Mouse (Mus musculus): ENCODE data around the gene Pdcd5.

Gene Pdcd5

DNA sequence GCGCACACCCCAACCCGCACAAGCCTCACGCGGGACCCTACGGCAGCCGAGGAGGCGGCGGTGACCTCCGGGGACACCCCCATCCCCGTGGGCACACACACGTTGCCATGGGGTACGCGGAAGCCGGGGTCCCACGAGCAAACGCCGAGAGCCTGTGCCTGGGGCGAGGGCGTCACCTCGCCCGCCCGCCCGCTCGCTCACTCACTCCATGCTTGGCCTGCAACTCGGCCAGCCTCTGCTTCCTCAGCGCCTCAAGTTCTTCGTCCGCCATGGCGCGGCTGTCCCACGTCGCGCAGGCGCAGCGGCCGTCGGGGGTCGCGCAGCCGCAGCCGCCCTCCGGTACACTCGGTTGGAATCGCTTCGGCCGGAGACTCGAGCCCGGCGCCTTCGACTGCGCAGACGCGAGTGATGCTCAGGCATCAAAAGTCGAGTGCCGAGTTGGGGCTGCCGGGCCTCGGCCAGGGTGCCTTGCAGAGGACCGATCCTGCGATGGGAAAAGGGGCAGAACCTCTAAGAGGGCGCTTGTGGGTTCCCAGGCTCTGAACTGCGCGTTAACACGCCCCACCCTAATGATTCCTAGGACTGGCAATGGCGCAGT, at the start of gene Pdcd5:
TSS of gene Pdcd5 (minus strand) at position 421 of the 598 bp plus-strand sequence.
- DNase-seq (ENCODE audit: low read depth) = peak; percentile 97

DNA sequence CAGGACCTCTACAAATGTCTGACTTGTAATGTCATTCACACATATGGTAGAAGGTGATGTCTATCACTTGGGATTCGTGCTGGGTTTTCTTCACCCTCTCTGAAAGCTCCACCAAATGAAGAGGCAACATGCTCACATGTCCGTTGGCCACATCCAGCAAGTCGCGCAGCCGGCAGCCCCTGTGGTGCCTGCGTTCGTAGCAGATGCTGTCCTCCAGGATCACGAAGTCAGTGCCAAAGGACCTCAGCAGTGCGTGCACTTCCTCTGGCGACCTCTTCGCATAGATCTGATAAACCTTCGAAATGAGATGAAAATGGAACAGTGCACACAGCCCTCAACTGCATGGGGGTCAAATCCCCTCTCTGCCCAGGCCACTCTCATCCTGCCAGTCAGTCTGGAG, 45.3 kb upstream of the Pdcd5 start:
- DNase-seq (ENCODE audit: low read depth) = no peak

DNA sequence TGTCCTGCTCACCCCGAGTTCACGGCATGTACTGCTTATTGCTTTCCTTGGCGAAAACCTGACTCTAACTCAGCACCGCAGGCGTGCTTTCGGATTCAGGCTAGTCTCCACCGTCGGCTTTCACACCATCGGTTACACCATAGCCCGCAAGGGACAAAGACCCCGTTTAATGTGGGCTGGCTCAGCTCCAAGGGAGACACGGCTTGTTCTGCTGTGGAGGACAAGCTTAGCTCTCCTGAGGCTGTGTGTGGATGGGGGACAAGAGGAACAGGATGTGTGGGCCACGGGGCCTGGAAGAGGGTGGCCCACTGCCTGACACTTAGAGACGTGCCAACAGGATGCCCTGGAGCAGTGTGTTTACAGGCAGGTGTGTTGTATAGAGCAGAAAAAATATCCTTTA, 44.8 kb upstream of the Pdcd5 start:
- no peak for DNase-seq (ENCODE audit: low read depth)

DNA sequence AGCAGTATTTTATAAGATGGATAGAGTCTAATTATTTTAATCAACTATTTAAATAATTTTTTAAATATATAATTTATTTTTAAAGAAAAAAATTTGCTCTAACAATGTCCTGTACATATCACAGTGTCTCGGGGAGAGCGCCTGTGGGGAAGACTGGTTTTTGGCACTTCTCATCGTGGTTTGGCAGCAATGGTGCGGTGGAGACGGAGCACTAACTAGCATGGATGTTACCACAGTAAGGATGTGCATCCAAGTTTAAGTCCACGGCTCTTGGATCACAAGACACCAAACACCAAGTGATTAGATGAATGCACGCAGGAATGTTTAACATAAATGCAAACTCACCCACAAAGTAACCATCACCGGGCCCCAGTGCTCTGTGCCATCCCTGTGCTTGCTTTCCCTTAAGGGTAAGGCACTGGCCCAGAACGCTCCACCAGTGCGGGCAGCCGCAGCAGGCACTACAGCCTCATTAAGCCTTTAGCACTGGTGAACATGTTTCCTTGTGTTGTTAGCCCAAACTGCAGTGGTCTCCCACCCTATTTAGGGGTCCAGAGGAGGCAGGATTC, 41.5 kb upstream of the Pdcd5 start:
- no peak for DNase-seq (ENCODE audit: low read depth)

DNA sequence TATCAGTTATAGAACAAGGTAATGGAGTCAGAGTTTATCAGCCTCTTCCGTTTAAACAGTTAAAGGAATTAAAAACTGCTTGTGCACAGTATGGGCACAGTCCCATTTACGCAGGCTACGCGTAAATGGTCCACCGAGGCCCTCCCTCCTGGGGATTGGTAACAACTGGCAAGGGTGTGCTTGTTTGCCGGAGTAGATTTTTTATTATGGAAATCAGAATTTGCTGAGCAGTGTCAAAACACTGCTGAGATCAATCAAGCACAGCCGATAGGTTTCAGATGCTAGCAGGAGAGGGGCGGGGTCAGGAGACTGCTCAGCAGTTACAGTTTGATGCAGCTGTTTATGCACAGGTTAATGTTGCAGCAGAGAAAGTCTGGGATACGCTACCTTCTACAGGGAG, 41.0 kb upstream of the Pdcd5 start:
- no peak for DNase-seq (ENCODE audit: low read depth)

DNA sequence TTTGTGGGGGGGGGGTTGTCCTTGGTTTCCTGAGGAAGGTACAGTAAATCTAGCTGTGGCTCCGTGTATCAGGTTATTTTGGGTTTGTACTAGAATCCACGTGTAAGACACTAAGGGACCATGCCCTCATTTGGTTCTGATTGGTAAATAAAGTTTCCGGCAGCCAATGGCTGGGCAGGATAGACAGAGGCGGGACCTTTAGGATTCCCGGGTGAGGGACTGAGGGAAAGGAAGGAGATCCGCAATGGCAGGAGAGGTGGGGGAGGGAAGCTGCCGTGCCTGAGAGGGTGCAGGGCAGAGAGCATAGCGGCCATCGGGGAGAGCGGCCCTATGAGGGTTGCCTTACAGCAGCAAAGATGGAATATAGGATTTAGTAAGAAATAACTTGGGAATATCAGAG, 39.9 kb upstream of the Pdcd5 start:
- no peak for DNase-seq (ENCODE audit: low read depth)

DNA sequence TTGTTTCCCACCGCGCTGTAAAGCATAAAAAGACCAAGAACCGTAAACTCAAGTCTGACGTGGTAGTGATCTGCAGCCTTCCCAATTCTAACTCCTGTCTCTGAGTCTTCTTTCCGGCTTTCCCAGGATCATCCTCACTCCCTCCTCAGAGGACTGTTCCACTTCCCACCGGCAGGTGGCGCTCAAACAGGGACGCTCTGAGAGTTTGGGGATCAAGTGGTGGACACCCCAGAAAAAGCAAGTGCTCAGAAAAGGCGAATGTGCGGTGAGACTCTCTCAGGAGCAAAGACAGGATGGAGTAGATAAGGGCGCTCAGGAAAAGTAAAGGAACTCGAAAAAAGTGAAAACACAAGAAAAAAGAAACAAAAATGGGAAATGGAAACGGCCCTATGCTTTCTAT, 39.4 kb upstream of the Pdcd5 start:
- DNase-seq (ENCODE audit: low read depth) = peak; percentile 39

DNA sequence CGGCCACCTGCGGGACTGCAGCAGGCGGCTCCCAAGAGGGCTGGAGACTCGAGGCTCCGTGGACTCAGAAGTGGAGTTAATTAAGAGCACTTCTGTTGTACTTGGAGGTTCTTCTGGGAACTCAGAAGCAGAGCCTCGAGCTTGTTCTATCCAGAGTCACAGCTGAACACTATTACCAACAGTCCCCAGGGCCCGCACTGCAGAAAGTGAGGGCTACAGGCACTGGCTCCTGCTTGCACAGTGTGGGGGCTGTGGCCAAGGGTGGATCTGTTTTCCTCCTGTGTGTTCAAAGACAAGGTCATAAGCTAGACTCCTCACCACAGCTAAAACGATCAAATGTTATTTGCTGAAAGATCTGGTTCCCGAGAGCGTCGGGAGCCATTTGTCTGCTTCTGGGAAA, 38.9 kb upstream of the Pdcd5 start:
- no peak for DNase-seq (ENCODE audit: low read depth)

DNA sequence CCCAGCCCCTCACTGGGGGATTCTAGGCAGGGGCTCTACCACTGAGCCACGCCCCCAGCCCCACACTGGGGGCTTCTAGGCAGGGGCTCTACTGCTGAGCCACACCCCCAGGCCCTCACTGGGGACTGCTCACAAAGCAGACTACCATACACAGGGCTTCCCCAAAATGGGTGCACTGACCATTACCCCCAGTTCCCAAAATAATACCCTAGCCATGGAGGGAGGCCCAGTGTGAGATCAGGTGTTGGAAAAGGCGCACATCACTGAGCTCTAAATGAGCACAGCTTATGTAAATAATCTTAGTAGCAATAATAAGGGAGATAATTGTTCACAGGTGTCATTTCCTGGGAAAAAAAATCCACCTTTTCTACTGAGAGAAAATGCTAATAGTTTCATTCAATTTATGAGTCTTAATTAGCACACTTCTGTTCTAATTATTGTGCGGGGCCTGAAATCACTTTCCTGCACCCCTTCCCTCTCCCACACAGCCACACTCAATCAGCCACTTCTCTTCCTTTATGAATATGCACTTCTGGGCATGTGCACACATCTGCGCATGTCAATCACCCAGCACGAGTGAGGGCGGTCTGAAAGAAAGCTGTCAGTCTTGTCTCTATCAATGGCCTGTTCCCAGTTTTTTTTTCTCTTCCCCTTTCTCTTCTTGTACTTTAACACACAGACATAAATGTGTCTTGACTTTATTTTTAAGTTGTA, 36.2 kb upstream of the Pdcd5 start:
- no peak for DNase-seq (ENCODE audit: low read depth)

DNA sequence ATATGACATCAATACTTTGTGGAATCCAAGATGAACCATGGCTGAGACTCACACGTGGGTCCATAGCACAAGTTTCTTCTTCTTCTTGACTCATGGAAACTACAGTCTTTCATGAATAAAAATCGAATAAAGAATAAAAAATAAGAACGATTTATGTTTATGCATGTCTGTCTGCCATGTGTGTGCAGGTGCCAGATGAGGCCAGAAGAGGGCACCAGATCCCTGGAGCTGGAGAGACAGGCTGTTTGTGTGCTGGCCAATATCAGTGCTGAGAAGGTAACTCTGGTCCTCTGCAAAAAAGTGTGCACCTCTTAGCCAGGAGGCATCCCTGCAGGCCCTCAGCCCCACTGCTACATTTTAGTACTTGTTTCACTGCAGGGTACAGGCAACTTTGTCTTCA, 34.2 kb upstream of the Pdcd5 start:
- no peak for DNase-seq (ENCODE audit: low read depth)

DNA sequence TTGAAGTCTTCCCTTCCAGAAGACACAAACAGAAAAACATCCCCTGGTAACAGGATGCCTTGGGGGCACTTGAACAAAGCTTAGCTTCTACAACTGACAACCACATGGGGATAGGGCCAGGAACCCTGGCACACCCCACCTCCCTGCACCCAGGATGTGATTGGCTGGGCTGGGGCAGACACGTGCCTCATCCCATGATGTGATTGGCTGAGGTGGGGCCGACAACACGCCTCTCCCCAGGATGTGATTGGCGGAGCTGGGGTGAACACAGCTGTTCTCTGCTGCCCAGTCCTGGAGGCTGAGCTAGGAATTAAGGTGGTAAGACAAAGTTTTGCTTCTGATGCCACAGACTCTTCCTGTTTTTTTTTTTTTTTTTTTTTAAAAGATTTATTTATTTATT, 31.7 kb upstream of the Pdcd5 start:
- no peak for DNase-seq (ENCODE audit: low read depth)

DNA sequence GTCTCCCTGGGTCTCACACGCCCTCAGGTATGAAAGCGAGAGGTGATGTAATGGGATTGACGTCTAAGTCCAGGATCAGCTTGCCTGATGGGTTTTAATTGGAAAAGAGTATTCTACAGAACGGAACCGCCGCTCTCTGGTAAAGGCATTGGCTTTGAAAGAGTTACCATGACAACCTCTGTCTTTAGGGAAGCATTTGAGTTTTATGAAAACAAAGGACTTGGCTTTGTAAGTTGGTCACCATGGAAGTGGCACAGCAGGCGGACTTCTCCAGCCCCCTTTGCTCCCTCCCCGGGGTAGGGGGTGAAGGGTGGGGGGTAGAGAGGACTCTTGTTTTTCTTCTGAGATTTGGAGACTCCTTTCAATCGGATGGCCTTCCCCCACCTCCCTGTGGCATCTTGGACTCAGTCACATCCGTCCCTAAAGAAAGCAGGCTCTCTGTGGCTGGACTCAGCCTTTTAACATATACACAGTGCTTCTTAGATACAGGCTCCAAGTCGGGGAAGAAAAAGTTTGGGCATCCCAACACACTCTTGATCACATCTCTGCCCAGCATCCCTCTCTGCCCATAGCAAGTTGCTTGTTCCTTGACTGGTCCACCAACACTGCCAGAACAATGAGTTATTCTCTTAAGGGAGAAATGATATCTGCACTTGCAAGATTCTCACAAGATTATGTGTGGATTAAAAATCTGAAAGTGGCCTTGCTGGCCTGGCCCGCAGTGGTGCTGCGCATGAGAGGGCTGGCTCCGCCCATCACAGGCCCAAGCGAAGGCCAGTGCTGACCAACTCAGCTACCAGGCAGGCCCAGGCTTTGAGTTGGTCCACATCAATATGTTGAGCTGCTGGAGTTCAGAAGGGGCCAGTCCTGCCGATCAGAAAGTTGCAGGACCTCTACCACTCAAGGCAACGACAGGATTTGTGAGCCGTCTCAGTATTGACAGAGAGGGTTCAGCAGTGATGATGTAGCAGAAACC, 21.0 kb upstream of the Pdcd5 start:
- no peak for DNase-seq (ENCODE audit: low read depth)

DNA sequence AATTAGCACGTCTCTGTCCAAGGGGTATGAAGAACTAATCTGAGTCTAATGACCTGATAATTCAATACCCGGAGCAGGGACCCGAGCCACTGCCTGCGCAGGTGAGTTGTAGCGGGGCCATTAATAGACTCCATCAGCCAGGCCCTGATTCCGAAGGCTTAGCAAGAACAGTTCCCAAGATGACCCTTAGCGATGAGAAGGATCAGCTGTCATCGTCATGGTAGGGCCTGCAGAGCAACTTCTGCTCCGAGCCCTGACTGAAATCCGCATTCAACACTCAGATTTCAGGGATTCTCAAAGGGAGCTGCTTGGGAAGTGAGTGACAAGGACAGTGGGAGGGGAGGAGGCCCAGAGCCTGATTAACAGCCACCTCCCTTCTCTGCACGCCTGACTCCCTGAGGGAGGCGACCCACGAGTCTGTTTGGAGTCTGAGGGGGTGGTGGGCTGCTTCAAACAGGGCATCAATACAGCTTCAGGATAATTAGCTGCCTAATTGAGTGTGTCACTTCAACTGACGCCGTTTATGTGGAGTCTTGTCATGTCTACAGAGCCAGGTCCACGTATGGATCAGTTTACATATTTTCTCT, 16.6 kb upstream of the Pdcd5 start:
- DNase-seq (ENCODE audit: low read depth) = no peak

DNA sequence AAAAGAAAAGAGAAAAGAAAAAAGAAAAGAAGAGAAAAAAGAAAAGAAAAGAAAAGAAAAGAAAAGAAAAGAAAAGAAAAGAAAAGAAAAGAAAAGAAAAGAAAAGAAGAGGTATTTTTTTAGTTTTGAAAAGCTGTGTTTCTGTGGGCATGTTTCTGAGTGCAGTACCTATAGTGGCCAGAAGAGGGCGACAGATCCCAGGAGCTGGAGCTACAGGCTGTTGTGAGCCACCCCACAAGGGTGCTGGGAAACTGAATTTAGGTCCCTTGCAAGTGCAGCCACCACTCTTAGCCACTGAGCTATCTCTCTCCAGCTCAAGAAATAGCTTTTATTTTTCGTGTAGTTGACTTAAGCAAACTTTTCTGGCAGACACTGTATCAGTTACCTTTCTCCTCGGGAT, 11.9 kb upstream of the Pdcd5 start:
- DNase-seq (ENCODE audit: low read depth) = peak; percentile 65

DNA sequence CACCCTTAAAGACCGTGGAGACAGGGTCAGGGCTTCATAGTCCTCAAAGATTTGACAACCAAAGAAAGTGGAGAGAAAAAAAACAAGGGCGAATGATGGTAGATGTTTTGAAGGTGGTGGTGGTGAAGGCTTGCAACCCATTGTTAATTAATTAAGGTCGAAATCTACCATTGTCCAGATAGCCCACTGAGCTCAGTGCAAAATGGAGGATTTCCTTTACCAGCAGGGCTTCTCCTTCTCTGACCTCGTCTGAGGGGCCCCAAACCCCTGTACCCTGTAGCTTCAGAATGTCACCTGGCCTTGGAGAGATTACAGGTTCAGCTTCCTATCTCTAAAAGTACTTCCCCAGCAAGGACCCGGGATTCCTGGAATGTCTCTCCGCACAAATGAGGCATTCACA, 10.5 kb upstream of the Pdcd5 start:
- DNase-seq (ENCODE audit: low read depth) = no peak

DNA sequence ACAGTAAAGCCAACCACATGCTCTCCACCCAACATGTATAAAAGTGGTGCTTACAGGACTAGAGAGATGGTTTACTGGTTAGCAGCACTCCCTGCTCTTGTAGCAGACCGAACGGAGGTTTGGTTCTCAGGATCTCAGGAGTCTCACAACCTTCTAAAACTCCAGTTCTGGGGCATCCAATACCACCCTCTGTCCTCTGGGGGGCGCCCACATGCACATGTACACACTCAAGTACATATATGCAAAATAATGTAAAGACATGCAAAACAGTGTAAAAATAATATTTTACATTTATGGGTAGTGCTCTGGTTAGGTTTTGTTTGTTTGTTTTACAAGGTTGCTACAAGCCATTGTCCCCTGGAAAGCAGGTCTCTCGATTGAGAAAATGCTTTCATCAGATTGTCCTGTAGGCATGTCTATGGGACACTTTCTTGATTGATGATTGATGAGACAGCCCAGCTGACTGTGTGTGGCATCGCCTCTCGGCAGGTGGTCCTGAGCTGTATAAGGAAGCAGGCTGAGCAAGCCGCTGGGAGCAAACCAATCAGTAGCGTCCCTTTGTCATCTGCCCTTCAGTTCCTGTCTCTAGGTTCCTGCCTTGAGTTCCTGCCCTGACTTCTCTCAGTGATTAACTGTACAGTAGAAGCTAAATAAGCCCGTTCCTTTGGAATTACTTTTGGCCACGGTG, 4.4 kb upstream of the Pdcd5 start:
- peak; percentile 42 for DNase-seq (ENCODE audit: low read depth)

DNA sequence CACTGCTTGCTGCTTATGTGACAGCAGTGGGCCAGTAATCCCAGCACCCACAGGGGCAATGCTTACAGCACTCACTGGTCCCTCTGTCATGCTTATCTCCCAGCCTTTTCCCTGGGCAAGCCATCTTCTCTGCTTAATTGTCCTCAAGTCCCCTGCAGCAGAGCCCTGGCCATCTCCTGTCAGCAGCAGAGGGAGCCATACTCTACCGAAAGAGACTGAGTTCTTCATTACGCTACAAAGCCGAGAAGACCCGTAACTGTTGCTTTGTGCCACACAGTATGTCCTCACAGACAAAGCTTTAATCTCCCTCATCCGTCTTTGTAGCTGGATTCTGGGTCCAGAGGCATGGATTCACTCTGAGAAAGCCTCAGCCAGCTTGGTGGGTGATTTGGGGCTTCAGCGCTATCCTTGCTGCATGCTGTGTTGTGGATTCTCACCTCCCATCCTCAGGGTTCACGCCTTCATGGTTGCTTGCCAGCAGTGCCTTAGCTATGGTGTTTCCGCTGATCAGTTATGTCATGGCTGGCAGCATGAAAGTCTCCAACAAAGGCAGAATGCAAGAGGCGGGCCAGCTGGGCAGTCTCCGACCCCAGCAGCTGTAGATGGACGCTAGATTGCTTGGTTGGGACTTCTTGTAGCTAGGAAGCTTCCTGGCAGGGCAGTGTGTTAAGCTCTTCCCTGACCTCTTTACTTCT, 3.5 kb upstream of the Pdcd5 start:
- DNase-seq (ENCODE audit: low read depth) = no peak

DNA sequence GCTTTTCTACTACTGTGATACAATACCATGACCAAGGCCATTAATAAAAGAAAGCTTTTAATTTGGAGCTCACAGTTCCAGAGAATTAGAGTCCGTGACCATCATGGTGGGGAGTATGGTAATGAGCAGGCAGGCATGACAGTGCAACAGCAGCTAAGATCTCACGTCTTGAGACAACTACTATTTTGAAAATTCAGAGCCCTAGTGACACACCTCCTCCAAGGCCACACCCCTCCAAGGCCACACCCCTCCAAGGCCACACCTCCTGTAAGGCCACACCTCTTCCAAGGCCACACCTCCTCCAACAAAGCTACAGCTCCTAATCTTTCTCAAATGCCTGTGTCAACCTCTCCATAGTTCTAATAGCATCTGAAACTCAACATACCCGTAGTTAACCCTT, 1.8 kb upstream of the Pdcd5 start:
- DNase-seq (ENCODE audit: low read depth) = peak; percentile 59

DNA sequence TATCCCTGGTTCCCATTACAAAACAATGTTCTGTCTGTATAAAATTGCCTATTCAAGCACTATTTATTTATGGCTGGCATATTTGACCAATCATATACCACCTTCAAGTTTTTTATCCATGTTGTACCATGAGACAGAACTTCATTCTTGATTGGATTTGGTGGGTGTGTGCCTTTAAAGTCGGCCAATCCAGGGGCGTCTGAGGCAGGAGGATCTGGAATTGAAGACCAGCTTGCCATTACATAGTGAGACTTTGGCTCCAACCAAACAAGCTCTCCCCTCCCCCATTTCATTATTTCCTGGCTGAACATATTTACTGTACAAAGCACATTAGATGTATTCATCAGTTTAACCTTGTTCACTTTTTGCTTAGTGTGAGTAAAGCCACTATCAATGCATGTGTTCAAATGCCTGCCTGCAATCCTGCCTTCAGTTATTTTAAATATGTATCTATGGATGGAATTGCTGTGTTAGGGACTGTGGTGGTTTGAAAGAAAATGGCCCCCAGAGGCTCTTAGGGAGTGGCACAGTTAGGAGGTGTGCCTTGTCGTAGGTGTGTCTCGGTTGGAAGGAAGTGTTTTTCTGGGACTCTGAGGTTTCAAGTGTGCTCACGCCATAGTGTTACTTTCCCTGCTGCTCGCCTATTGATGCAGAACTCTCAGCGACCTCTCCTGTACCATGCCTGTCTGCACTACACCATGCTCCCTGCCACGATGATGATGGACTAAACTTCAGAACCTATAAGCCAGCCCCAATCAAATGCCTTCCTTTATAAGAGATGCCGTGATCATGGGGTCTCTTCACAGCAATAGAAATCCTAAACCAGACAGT, 1.1 kb upstream of the Pdcd5 start:
- no peak for DNase-seq (ENCODE audit: low read depth)

All from naive thymus-derived CD4-positive, alpha-beta T cell, adult 2 months (primary cell).